Mouse (Mus musculus): ENCODE results near the gene Clec4n.
"Not testable (repeated sequence)": the region's sequence is repeated elsewhere in the genome, so short reads cannot be mapped to it uniquely, and the experiment has no call there.

Clec4n gene

DNA sequence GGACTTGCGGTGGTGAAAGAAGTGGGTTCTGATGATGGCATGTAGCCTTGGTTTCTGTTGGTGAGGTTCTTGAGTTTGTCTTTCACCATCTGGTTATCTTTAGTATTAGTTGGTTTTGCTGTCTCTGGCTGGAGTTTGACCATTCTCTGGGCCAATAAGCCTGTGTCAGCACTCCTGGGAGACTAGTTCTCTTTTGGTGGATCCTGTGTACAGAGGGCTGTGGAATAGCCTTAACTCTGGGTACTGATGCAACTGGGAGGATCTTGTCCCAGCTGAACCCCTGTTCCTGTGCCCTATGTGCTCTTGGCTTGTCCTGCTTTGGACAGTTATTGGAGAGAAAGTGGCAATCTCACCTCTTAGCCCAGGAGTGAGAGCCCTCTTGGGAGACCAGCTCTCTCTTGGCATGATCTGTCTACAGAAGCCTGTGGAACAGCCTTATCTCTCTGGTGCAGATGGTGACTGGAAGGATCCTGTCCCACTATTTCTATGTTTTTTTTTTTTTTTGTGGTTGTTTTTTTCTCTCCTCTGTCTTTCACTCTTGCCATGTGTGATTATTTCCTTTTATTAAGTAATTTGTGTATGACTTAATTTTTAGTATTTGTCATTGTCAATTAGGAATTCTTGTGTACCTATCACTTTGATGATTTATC is 63.2 kb downstream of the Clec4n start:
- no peak for DNase-seq (ENCODE audit: low spot score)

DNA sequence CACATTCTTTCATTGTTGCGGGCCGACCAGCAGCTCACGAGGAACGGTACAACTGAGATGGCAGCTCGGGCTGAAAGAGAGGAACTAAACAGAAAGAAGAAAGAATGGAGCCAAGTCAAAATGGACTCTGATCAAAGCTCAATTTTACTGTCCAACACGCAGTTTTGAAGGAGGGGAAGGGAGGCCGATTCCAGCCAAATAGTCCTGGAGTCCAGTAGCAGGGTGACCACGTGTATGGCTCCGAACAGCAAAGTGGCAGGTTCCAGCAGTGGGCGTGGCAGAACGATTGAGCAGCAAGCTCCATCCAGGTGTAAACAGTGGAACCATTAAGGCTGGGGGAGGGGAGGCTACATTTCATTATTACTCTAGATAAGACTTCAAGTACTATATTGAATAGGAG is 63.9 kb downstream of the Clec4n start:
- DNase-seq (ENCODE audit: low spot score) = not testable (repeated sequence)

Measured in ovary, postnatal 14 days (tissue).